Mouse (Mus musculus) fat pad, adult 2 months (tissue): ENCODE results near the gene Usp37.

Experiments
- DNase-seq: peaks from one replicate; pipeline ENCODE4 v3.0.0-alpha.2; 2011; ENCODE audit warnings: low read depth, low spot score; ENCODE audit errors: extremely low read depth

Gene Usp37

GRCm38 (mm10) chr1:74485792-74486191, 58.3 kb downstream of the Usp37 start:
- no peak for DNase-seq

GRCm38 (mm10) chr1:74460273-74460672, 83.8 kb downstream of the Usp37 start:
- DNase-seq = no peak

- DNase-seq = no peak
Measured at GRCm38 (mm10) chr1:74452611-74453045, 91.5 kb downstream of the Usp37 start.

- no peak for DNase-seq
Measured at GRCm38 (mm10) chr1:74444538-74444937, 99.5 kb downstream of the Usp37 start.

- no peak for DNase-seq
Measured at GRCm38 (mm10) chr1:74439166-74439876, 104.8 kb downstream of the Usp37 start.

GRCm38 (mm10) chr1:74437702-74438427, 106.2 kb downstream of the Usp37 start:
- peak; percentile 31 for DNase-seq

- peak; percentile 14 for DNase-seq
Measured at GRCm38 (mm10) chr1:74435563-74435962, 108.5 kb downstream of the Usp37 start.

GRCm38 (mm10) chr1:74434596-74434995, 109.5 kb downstream of the Usp37 start:
- DNase-seq = no peak

- DNase-seq = no peak
Measured at GRCm38 (mm10) chr1:74433220-74433619, 110.9 kb downstream of the Usp37 start.

GRCm38 (mm10) chr1:74425845-74426244, 118.2 kb downstream of the Usp37 start:
- no peak for DNase-seq

- no peak for DNase-seq
Measured at GRCm38 (mm10) chr1:74423147-74423546, 120.9 kb downstream of the Usp37 start.

GRCm38 (mm10) chr1:74419440-74419794, 124.7 kb downstream of the Usp37 start:
- no peak for DNase-seq

- DNase-seq = no peak
Measured at GRCm38 (mm10) chr1:74418747-74419439, 125.2 kb downstream of the Usp37 start.

GRCm38 (mm10) chr1:74415143-74415542, 128.9 kb downstream of the Usp37 start:
- no peak for DNase-seq

GRCm38 (mm10) chr1:74412711-74413110, 131.4 kb downstream of the Usp37 start:
- DNase-seq = no peak

- DNase-seq = no peak
Measured at GRCm38 (mm10) chr1:74411753-74412325, 132.2 kb downstream of the Usp37 start.

GRCm38 (mm10) chr1:74408589-74409504, 135.2 kb downstream of the Usp37 start, which contains the start of gene Vil1:
Gene Vil1 (plus strand): TSS chr1:74409376.
- no peak for DNase-seq

- DNase-seq = no peak
Measured at GRCm38 (mm10) chr1:74404206-74404605, 139.9 kb downstream of the Usp37 start.

- DNase-seq = no peak
Measured at GRCm38 (mm10) chr1:74401015-74401702, 142.9 kb downstream of the Usp37 start.

GRCm38 (mm10) chr1:74400531-74400930, 143.6 kb downstream of the Usp37 start:
- no peak for DNase-seq
